Mouse (Mus musculus): ENCODE measurements at regions not wholly inside any gene's neighbourhood (a gene's known extent, or its start where the extent isn't known, plus 50 kb on each side); places are given as distances from the start of the nearest gene placed in this dataset.
"Not testable (repeated sequence)": the region's sequence is repeated elsewhere in the genome, so short reads cannot be mapped to it uniquely, and the experiment has no call there.

DNA sequence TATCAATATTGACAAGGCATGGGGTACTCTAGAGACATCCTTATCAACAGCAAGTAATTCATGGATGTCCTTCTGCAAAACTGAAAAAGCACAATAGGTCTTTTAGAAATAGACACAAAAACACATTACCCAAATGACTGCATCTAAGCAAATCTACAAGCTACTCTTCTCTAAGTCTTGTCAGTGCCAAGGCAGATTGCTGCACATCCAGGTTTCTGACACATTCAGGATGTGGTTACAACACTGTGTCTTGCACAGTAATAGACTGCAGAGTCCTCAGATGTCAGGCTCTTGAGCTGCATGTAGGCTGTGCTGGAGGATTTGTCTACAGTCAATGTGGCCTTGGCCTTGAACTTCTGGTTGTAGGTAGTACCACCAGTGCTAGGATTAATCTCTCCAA, 1110.7 kb upstream of the Zfp386 start:
- H3K9me3 ChIP-seq (replicated peaks; ENCODE audit: insufficient read depth, low read length); DNase-seq (ENCODE audit: low read depth, low spot score): not testable (repeated sequence)

DNA sequence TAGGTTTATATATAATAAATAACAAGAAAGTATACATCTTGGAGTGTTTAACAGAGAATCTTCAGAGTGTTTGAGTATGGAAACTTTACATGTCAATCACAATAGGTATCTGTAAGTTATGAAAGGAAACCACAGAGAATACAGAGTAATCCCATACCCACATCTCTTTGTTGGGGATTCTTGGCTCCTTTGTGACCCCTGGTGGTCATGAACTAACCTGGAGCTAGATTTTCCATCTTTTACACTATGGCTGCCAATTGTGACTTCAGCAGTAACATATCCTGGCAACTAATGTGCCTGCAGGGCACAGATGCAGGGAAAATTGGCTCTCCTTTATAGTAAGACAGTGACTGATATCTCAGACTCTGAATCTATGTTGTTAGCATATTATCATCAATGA, 1107.9 kb upstream of the Zfp386 start:
- Histone ChIP-seq H3K4me1 (ENCODE audit: control insufficient read depth in 1 of 2, insufficient read depth in 2 of 2, low read length in 2 of 2) (no peaks in the 10 kb centered on the region), H3K4me3 (ENCODE audit: control insufficient read depth in 1 of 2, insufficient read depth in 1 of 2, low read depth in 2 of 2, low read length in 2 of 2) (no peak overlapping the region), H3K9me3 (replicated peaks; ENCODE audit: insufficient read depth, low read length) (no peaks in the 10 kb centered on the region), H3K79me2 (ENCODE audit: control insufficient read depth, insufficient read depth, low read length, poor library complexity) (no peaks in the 10 kb centered on the region), H3K27ac (ENCODE audit: control insufficient read depth, low read depth, low read length) (no peak overlapping the region), H3K9ac (ENCODE audit: control insufficient read depth, low read depth, low read length, poor library complexity, severe bottlenecking) (no peak overlapping the region), H3K27me3 (ENCODE audit: control insufficient read depth in 1 of 2, insufficient read depth in 2 of 2, low read length in 2 of 2) (no peaks in the 10 kb centered on the region), H3K36me3 (ENCODE audit: control insufficient read depth in 1 of 2, insufficient read depth in 2 of 2, low read length in 2 of 2) (no peaks in the 10 kb centered on the region)
- no peak for DNase-seq (ENCODE audit: low read depth, low spot score)
- TF ChIP-seq RCOR1 (IDR thresholded peaks at IDR 0.05; ENCODE audit: low read depth, low read length) (no peak), MEF2A (IDR thresholded peaks at IDR 0.05; ENCODE audit: extremely low read depth, insufficient replicate concordance, low read depth, low read length, poor library complexity, severe bottlenecking) (no peak), POLR2AphosphoS2 (IDR thresholded peaks at IDR 0.05; ENCODE audit: low read length) (no peak), ELF1 (IDR thresholded peaks at IDR 0.05; ENCODE audit: low read depth, low read length) (no peak), MXI1 (IDR thresholded peaks at IDR 0.05; ENCODE audit: low read depth, low read length) (no peak)

More for the DNA sequence above, 1110.7 kb upstream of the Zfp386 start:
- not testable (repeated sequence) for H3K27ac ChIP-seq (ENCODE audit: control insufficient read depth, low read depth, low read length); H3K79me2 ChIP-seq (ENCODE audit: control insufficient read depth, insufficient read depth, low read length, poor library complexity); H3K4me3 ChIP-seq (ENCODE audit: control insufficient read depth in 1 of 2, insufficient read depth in 1 of 2, low read depth in 2 of 2, low read length in 2 of 2); H3K27me3 ChIP-seq (ENCODE audit: control insufficient read depth in 1 of 2, insufficient read depth in 2 of 2, low read length in 2 of 2); H3K9ac ChIP-seq (ENCODE audit: control insufficient read depth, low read depth, low read length, poor library complexity, severe bottlenecking); H3K4me1 ChIP-seq (ENCODE audit: control insufficient read depth in 1 of 2, insufficient read depth in 2 of 2, low read length in 2 of 2); H3K36me3 ChIP-seq (ENCODE audit: control insufficient read depth in 1 of 2, insufficient read depth in 2 of 2, low read length in 2 of 2)

DNA sequence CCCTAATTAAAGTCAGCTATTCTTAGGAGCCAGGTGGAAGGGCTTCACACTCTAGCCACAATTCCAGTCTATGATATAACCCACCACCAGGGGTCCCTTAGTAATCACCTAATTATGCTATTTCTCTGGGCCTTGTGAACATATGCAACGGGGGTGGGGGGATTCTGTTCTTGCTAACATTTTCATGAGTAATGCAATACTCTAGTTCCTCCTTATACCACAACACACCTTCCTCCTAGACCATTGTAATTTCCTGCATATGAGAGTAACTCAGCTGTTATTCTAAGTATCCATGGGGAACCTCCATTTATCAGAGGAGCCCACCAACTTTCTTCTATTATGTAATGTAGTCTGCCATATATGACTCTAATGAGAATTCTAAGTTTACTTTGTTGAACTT, 1085.4 kb upstream of the Zfp386 start:
- no peaks in the 10 kb centered on the region for H3K9me3 ChIP-seq (replicated peaks; ENCODE audit: insufficient read depth, low read length)
- H3K27ac ChIP-seq (ENCODE audit: control insufficient read depth, low read depth, low read length) = no peak overlapping the region
- no peaks in the 10 kb centered on the region for H3K79me2 ChIP-seq (ENCODE audit: control insufficient read depth, insufficient read depth, low read length, poor library complexity)
- no peaks in the 10 kb centered on the region for H3K4me1 ChIP-seq (ENCODE audit: control insufficient read depth in 1 of 2, insufficient read depth in 2 of 2, low read length in 2 of 2)
- no peak overlapping the region for H3K4me3 ChIP-seq (ENCODE audit: control insufficient read depth in 1 of 2, insufficient read depth in 1 of 2, low read depth in 2 of 2, low read length in 2 of 2)
- H3K9ac ChIP-seq (ENCODE audit: control insufficient read depth, low read depth, low read length, poor library complexity, severe bottlenecking) = no peak overlapping the region
- H3K27me3 ChIP-seq (ENCODE audit: control insufficient read depth in 1 of 2, insufficient read depth in 2 of 2, low read length in 2 of 2) = no peaks in the 10 kb centered on the region
- no peak for TF ChIP-seq TAL1 (IDR thresholded peaks at IDR 0.05; ENCODE audit: low read length)
- no peak for TF ChIP-seq POLR2A (IDR thresholded peaks at IDR 0.05; ENCODE audit: control insufficient read depth in 1 of 2, insufficient read depth in 1 of 2, low read depth in 1 of 2, low read length in 2 of 2, poor library complexity in 1 of 2)
- TF ChIP-seq ETS1 (IDR thresholded peaks at IDR 0.05; ENCODE audit: low read depth, low read length) = no peak
- no peak for TF ChIP-seq KAT2A (conservative IDR thresholded peaks at IDR 0.05; ENCODE audit: low read depth, low read length)
- TF ChIP-seq ZMIZ1 (IDR thresholded peaks at IDR 0.05; ENCODE audit: low read depth, low read length) = no peak
- TF ChIP-seq EP300 (IDR thresholded peaks at IDR 0.05; ENCODE audit: low read depth in 1 of 2, low read length in 2 of 2) = no peak
- no peak for TF ChIP-seq GABPA (IDR thresholded peaks at IDR 0.05; ENCODE audit: low read depth, low read length)
- no peak for TF ChIP-seq MXI1 (IDR thresholded peaks at IDR 0.05; ENCODE audit: low read depth, low read length)
- TF ChIP-seq RAD21 (IDR thresholded peaks at IDR 0.05; ENCODE audit: low read depth, low read length) = no peak
- TF ChIP-seq NRF1 (IDR thresholded peaks at IDR 0.05; ENCODE audit: insufficient read depth, low read depth, low read length, poor library complexity, severe bottlenecking) = no peak
- TF ChIP-seq CHD2 (IDR thresholded peaks at IDR 0.05; ENCODE audit: low read length) = no peak
- no peak for TF ChIP-seq MYB (IDR thresholded peaks at IDR 0.05; ENCODE audit: low read depth, low read length)
- no peak for TF ChIP-seq ZC3H11A (IDR thresholded peaks at IDR 0.05; ENCODE audit: low read depth, low read length)
- TF ChIP-seq ZNF384 (IDR thresholded peaks at IDR 0.05; ENCODE audit: low read depth, low read length) = no peak
- TF ChIP-seq GATA1 (IDR thresholded peaks at IDR 0.05; ENCODE audit: low read depth, low read length) = no peak
- no peak for TF ChIP-seq UBTF (IDR thresholded peaks at IDR 0.05; ENCODE audit: borderline replicate concordance, insufficient read depth, low read depth, low read length)
- no peak for TF ChIP-seq ZKSCAN1 (IDR thresholded peaks at IDR 0.05; ENCODE audit: low read depth, low read length)
- no peak for TF ChIP-seq MAFK (IDR thresholded peaks at IDR 0.05; ENCODE audit: borderline replicate concordance, low read depth, low read length)
- no peak for DNase-seq (ENCODE audit: low read depth, low spot score)
- H3K36me3 ChIP-seq (ENCODE audit: control insufficient read depth in 1 of 2, insufficient read depth in 2 of 2, low read length in 2 of 2) = no peaks in the 10 kb centered on the region

DNA sequence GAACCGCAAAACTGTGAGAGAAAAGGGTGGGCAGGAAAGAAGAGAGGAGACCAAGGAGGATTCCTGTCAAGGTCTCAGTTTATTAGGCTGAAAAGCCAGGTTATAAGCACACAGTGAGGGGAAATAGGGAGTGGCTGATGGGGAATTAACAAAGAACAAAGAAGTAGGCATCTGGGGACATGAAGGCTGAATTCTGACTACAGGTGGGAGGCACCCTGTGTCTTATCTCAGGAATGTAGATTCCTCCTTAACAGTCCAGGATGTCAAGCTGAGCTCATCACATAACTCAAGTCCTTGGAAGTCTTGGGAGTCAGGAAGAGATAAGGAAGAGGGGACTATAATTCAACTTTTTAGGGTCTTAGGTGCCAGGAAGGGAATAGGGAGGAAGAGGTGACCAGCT, 1083.3 kb upstream of the Zfp386 start:
- not testable (repeated sequence) for H3K27me3 ChIP-seq (ENCODE audit: control insufficient read depth in 1 of 2, insufficient read depth in 2 of 2, low read length in 2 of 2); H3K4me3 ChIP-seq (ENCODE audit: control insufficient read depth in 1 of 2, insufficient read depth in 1 of 2, low read depth in 2 of 2, low read length in 2 of 2); H3K79me2 ChIP-seq (ENCODE audit: control insufficient read depth, insufficient read depth, low read length, poor library complexity); H3K9me3 ChIP-seq (replicated peaks; ENCODE audit: insufficient read depth, low read length); H3K27ac ChIP-seq (ENCODE audit: control insufficient read depth, low read depth, low read length); H3K36me3 ChIP-seq (ENCODE audit: control insufficient read depth in 1 of 2, insufficient read depth in 2 of 2, low read length in 2 of 2); DNase-seq (ENCODE audit: low read depth, low spot score); H3K4me1 ChIP-seq (ENCODE audit: control insufficient read depth in 1 of 2, insufficient read depth in 2 of 2, low read length in 2 of 2); H3K9ac ChIP-seq (ENCODE audit: control insufficient read depth, low read depth, low read length, poor library complexity, severe bottlenecking)

Measured in MEL (cell line).